Mouse (Mus musculus): ENCODE measurements at regions not wholly inside any gene's neighbourhood (a gene's known extent, or its start where the extent isn't known, plus 50 kb on each side); places are given as distances from the start of the nearest gene placed in this dataset.

DNA sequence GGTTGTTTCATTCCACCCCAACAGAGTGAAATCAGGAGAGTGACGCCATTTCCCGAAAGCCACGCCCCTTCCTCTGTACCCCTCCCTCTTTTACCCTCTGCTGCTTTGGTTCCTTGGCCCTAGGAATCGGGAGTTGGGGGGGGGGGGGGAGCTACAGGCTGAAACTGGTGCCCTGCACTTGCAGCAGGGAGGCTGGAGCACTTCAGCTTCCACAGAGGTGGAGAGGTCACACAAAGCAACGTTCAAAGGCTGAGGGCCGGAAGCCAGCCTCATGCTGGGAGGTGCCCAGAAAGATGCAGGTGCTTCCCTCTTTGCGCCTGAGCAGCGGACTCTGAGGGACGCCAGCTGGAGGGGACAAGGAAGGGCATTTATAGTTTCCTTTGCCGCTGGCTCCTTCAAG, 69.1 kb upstream of the Rapgef5 start:
- no peak for TF ChIP-seq CTCF (IDR thresholded peaks at IDR 0.05; ENCODE audit: low read depth, low read length)
- no peak for TF ChIP-seq POLR2A (IDR thresholded peaks at IDR 0.05; ENCODE audit: extremely low read depth, insufficient read depth, low read length)
